Mouse (Mus musculus) hindbrain, postnatal 0 days (tissue): Measurements from ENCODE around the gene Rabl3. TPM values are rescaled to one million over a fixed set of nuclear protein-coding genes. Genes with fewer than 3 reads are reported as not detected.

ENCODE experiments used
- ATAC-seq: fragments of 200-750 bp; cut with Nextera tagmentation; 2 replicates; pipeline ENCODE4 v1.8.0; 2017; ENCODE audit warnings: mild to moderate bottlenecking, moderate TSS enrichment, moderate library complexity
- DNase-seq: peaks from one replicate; pipeline ENCODE4 v3.0.0-alpha.2; 2015; ENCODE audit warnings: low spot score
- H3K27ac ChIP-seq: fragments of 300-500 bp; sonication (generic); 2 replicates; pipeline ENCODE4 v1.5.1; 2014; ENCODE audit warnings: mild to moderate bottlenecking
- H3K27me3 ChIP-seq: fragments of 300-500 bp; sonication (generic); 2 replicates; pipeline ENCODE4 v1.6.1; 2014; ENCODE audit warnings: low read length, mixed read lengths; ENCODE audit not compliant: insufficient read depth
- H3K36me3 ChIP-seq: fragments of 300-500 bp; sonication (generic); 2 replicates; pipeline ENCODE4 v1.6.1; 2014; ENCODE audit warnings: low read length, mixed read lengths; ENCODE audit not compliant: insufficient read depth
- H3K4me1 ChIP-seq: fragments of 300-500 bp; sonication (generic); 2 replicates; pipeline ENCODE4 v1.6.1; 2014; ENCODE audit warnings: antibody characterized with exemption, low read length, mixed read lengths; ENCODE audit not compliant: insufficient read depth
- H3K4me2 ChIP-seq: fragments of 300-500 bp; sonication (generic); 2 replicates; pipeline ENCODE4 v1.6.1; 2014; ENCODE audit warnings: low read depth, mild to moderate bottlenecking, low read length, moderate library complexity, mixed read lengths
- H3K4me3 ChIP-seq: fragments of 300-500 bp; sonication (generic); 2 replicates; pipeline ENCODE4 v1.5.1; 2014; ENCODE audit warnings: low read length
- H3K9ac ChIP-seq: fragments of 300-500 bp; sonication (generic); replicated peaks from 2 replicates; pipeline ENCODE4 v1.6.1; 2014; ENCODE audit warnings: mild to moderate bottlenecking, low read length, moderate library complexity, mixed read lengths
- H3K9me3 ChIP-seq: fragments of 300-500 bp; sonication (generic); 2 replicates; pipeline ENCODE4 v1.6.1; 2016; ENCODE audit warnings: low read length, mixed read lengths
- CTCF ChIP-seq: IDR thresholded peaks from 2 replicates; pipeline ENCODE4 v1.5.1; 2016; ENCODE audit warnings: antibody characterized with exemption, control low read depth, low read depth
- WGBS: fragments of 180-500 bp; shearing (Covaris S2); extraction: QIAGEN DNeasy Blood & Tissue Kit; methylation state at CpG from one replicate; pipeline ENCODE4 v1.1.7; 2014; 5-methylcytosine and 5-hydroxymethylcytosine counted together
- polyA plus RNA-seq: library from polyadenylated mRNA; unstranded; fragments of >200 nt; fragmentation: Nextera tagmentation; extraction: Ambion mirVana; gene quantifications from 2 replicates; pipeline ENCODE4 v1.2.1, GENCODE M21; 2015
- total RNA-seq: library from RNA; depleted of rRNA; stranded (reverse); fragments of >200 nt; gene quantifications from 2 replicates; pipeline ENCODE4 v1.2.3, GENCODE M21; 2014

The Rabl3 gene
- total and polyA plus RNA-seq, 2 experiments from 2014 or later = 6.8 to 13.8 TPM

GRCm38 (mm10) chr16:37546312-37546711 lies 6.6 kb downstream of the Rabl3 start:
- no peak overlapping the region for H3K4me2 ChIP-seq
- no peak overlapping the region for H3K27ac ChIP-seq
- no peak for ATAC-seq
- no peaks in the 10 kb centered on the region for H3K4me1 ChIP-seq
- H3K4me3 ChIP-seq = no peak overlapping the region
- no peaks in the 10 kb centered on the region for H3K27me3 ChIP-seq
- no peaks in the 10 kb centered on the region for H3K9me3 ChIP-seq
- no peaks in the 10 kb centered on the region for H3K36me3 ChIP-seq
- no peak overlapping the region for H3K9ac ChIP-seq
- WGBS = 60% methylated on average over 5 of the region's 5 CpGs
- DNase-seq = no peak
- TF ChIP-seq CTCF = no peak

DNA sequence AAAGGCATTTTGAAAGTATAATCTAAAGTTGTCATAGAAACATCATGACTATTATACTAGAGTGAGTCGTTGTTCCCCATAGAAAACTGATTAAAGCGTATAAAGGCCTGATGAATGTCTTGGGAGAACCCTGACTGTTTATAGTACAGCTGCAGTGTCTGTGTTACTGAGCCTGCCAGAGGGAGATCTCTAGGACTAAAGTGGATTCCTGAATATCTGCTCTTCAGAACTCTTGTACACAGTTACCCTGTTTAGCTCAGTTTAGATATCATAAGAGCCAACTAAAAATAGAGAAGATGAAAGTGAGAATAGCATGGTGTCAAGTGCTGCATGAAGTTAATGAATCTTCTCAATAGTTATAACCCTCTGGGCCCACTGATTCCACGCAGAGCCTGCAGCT lies 10.6 kb downstream of the Rabl3 start:
- Histone ChIP-seq H3K4me3 (no peak overlapping the region), H3K9ac (no peak overlapping the region), H3K4me2 (no peak overlapping the region), H3K4me1 (no peaks in the 10 kb centered on the region), H3K9me3 (no peaks in the 10 kb centered on the region), H3K27ac (no peak overlapping the region), H3K36me3 (no peaks in the 10 kb centered on the region), H3K27me3 (no peaks in the 10 kb centered on the region)
- WGBS = 29% methylated on average over 3 of the region's 3 CpGs
- TF ChIP-seq CTCF = no peak
- DNase-seq (no peak), ATAC-seq (no peak; the same call in 1 of the 2 replicates)

DNA sequence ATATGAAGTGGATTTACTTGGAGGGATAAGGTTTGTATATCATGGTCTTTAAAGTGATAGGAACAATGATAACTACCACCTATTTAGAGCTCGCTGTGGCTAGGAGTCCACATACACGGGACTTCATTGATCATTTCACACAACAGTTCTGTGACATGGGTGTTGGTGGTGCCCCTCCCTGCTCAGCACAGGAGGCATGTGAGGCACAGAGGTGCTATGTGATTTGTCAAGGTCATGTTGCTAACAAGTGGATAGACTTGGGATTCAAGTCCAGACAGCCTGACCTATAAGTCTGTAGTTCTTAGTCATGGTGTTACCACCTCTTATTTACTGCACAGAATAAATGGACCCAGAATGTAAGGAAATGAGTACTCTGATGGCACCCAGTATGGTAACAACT lies 11.3 kb downstream of the Rabl3 start:
- no peak for ATAC-seq
- no peak for DNase-seq
- WGBS = 67% methylated on average over 2 of the region's 2 CpGs
- H3K9ac ChIP-seq = no peak overlapping the region
- H3K4me3 ChIP-seq = no peak overlapping the region
- H3K36me3 ChIP-seq = no peaks in the 10 kb centered on the region
- H3K9me3 ChIP-seq = no peaks in the 10 kb centered on the region
- H3K4me2 ChIP-seq = no peak overlapping the region
- H3K27me3 ChIP-seq = no peaks in the 10 kb centered on the region
- H3K4me1 ChIP-seq = no peaks in the 10 kb centered on the region
- no peak for TF ChIP-seq CTCF
- no peak overlapping the region for H3K27ac ChIP-seq

DNA sequence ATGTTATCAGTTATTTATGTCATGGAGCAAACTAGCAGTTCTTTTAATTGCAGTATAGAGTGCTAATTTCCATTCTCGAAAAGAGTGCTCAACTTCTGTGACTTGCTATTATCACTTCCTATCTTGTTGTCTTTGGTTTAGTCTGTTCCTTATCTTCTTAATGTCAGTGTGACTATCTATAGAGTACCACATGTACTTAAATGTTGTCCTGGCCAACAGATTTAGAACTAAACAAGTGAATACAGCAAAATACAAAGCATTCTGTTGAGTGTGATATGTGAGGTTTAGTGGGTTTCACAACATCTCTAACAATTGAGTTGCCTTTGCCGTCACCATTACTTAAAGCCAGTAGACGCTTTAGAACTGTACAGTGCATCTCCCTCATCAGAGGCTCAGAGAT lies 13.1 kb downstream of the Rabl3 start:
- Histone ChIP-seq H3K27me3 (no peaks in the 10 kb centered on the region), H3K27ac (no peak overlapping the region), H3K36me3 (peaks cover 4% of the 10 kb centered on the region; the same call in 1 of the 2 replicates), H3K4me3 (no peak overlapping the region), H3K9ac (no peak overlapping the region), H3K9me3 (no peaks in the 10 kb centered on the region), H3K4me2 (no peak overlapping the region), H3K4me1 (no peaks in the 10 kb centered on the region)
- 100% methylated on average over 3 of the region's 3 CpGs for WGBS
- DNase-seq (no peak), ATAC-seq (no peak)
- no peak for TF ChIP-seq CTCF

DNA sequence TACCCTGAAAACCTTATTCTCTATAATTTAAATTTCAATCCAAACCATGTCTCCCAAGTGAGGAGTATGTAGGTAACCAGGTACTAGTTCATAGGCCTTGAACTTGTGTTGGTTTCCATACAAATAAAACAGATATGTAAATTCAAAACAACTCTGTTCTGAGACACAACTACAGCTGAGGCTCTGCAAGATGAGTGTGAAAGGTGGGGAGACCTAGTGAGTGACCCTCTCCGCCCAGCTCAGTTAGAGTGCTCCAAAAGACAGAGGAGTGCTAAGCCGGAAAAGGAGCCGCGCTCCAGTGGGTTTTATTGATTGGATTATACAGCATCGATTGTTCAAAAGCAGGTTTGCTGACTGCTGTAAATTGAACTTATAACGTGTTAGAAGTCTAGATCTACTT lies 22.7 kb downstream of the Rabl3 start:
- Histone ChIP-seq H3K27ac (no peak overlapping the region), H3K9ac (no peak overlapping the region), H3K4me2 (no peak overlapping the region), H3K36me3 (peaks cover 4% of the 10 kb centered on the region; the same call in 1 of the 2 replicates), H3K9me3 (no peaks in the 10 kb centered on the region), H3K27me3 (no peaks in the 10 kb centered on the region), H3K4me1 (no peaks in the 10 kb centered on the region), H3K4me3 (no peak overlapping the region)
- no peak for ATAC-seq
- TF ChIP-seq CTCF = no peak
- 70% methylated on average over 6 of the region's 6 CpGs for WGBS
- DNase-seq = no peak

GRCm38 (mm10) chr16:37562961-37563360 lies 23.3 kb downstream of the Rabl3 start:
- no peak for ATAC-seq
- H3K36me3 ChIP-seq = no peaks in the 10 kb centered on the region; the same call in 1 of the 2 replicates

GRCm38 (mm10) chr16:37565117-37565516 lies 25.4 kb downstream of the Rabl3 start:
- H3K4me1 ChIP-seq = no peaks in the 10 kb centered on the region
- no peak overlapping the region for H3K4me2 ChIP-seq
- ATAC-seq (no peak), DNase-seq (no peak)
- no peak overlapping the region for H3K4me3 ChIP-seq
- H3K36me3 ChIP-seq = no peaks in the 10 kb centered on the region
- 95% methylated on average over 1 of the region's 1 CpGs for WGBS
- no peak for TF ChIP-seq CTCF
- H3K9me3 ChIP-seq = no peaks in the 10 kb centered on the region
- no peak overlapping the region for H3K27ac ChIP-seq
- H3K27me3 ChIP-seq = no peaks in the 10 kb centered on the region
- no peak overlapping the region for H3K9ac ChIP-seq

More at GRCm38 (mm10) chr16:37562961-37563360, 23.3 kb downstream of the Rabl3 start:
- Histone ChIP-seq H3K9me3 (no peaks in the 10 kb centered on the region), H3K27me3 (no peaks in the 10 kb centered on the region), H3K27ac (no peak overlapping the region), H3K9ac (no peak overlapping the region), H3K4me2 (no peak overlapping the region), H3K4me3 (no peak overlapping the region), H3K4me1 (no peaks in the 10 kb centered on the region)
- no peak for TF ChIP-seq CTCF
- no peak for DNase-seq
- 82% methylated on average over 5 of the region's 5 CpGs for WGBS
